Mouse (Mus musculus): ENCODE measurements around the gene Sdr9c7. TPM values are rescaled to one million over a fixed set of nuclear protein-coding genes. Genes with fewer than 3 reads are reported as not detected.

Sdr9c7 gene
- polyA plus RNA-seq, 1 experiment: not detected

Other genes with a start within 250 kb of the Sdr9c7 start
- 1.0 and 2.5 TPM in 2 replicates for gene Nemp1, start 231.6 kb upstream of the Sdr9c7 start, polyA plus RNA-seq (2012; ENCODE audit: insufficient read depth, insufficient read length, missing spikeins)
- gene Nab2, start 229.9 kb upstream of the Sdr9c7 start, polyA plus RNA-seq (2012; ENCODE audit: insufficient read depth, insufficient read length, missing spikeins): 4.2 and 6.3 TPM in 2 replicates
- not detected in 2 replicates for gene Myo1a, start 193.3 kb upstream of the Sdr9c7 start, polyA plus RNA-seq (2012; ENCODE audit: insufficient read depth, insufficient read length, missing spikeins)
- gene Tac2, start 174.0 kb upstream of the Sdr9c7 start, polyA plus RNA-seq (2012; ENCODE audit: insufficient read depth, insufficient read length, missing spikeins): not detected in 2 replicates
- gene Zbtb39, start 159.0 kb upstream of the Sdr9c7 start, polyA plus RNA-seq (2012; ENCODE audit: insufficient read depth, insufficient read length, missing spikeins): 2.7 and 3.3 TPM in 2 replicates
- gene Gpr182, start 146.8 kb upstream of the Sdr9c7 start, polyA plus RNA-seq (2012; ENCODE audit: insufficient read depth, insufficient read length, missing spikeins): 1.5 TPM in 2 replicates
- not detected in 2 replicates for gene Rdh1, start 138.8 kb upstream of the Sdr9c7 start, polyA plus RNA-seq (2012; ENCODE audit: insufficient read depth, insufficient read length, missing spikeins)
- gene Rdh16f1, start 138.7 kb upstream of the Sdr9c7 start, polyA plus RNA-seq (2012; ENCODE audit: insufficient read depth, insufficient read length, missing spikeins): not detected in 2 replicates
- gene Rdh9, start 122.1 kb upstream of the Sdr9c7 start, polyA plus RNA-seq (2012; ENCODE audit: insufficient read depth, insufficient read length, missing spikeins): not detected in 2 replicates
- gene Rdh16, start 97.4 kb upstream of the Sdr9c7 start, polyA plus RNA-seq (2012; ENCODE audit: insufficient read depth, insufficient read length, missing spikeins): 0.52 TPM in 1 of 2 replicates, not detected in the other
- not detected in 2 replicates for gene Rdh19, start 48.6 kb upstream of the Sdr9c7 start, polyA plus RNA-seq (2012; ENCODE audit: insufficient read depth, insufficient read length, missing spikeins)
- not detected in 2 replicates for gene Rdh16f2, start 32.0 kb upstream of the Sdr9c7 start, polyA plus RNA-seq (2012; ENCODE audit: insufficient read depth, insufficient read length, missing spikeins)
- gene Rdh7, start 9.7 kb upstream of the Sdr9c7 start, polyA plus RNA-seq (2012; ENCODE audit: insufficient read depth, insufficient read length, missing spikeins): 3.7 TPM in 1 of 2 replicates, not detected in the other
- not detected in 2 replicates for gene Hsd17b6, start 109.1 kb downstream of the Sdr9c7 start, polyA plus RNA-seq (2012; ENCODE audit: insufficient read depth, insufficient read length, missing spikeins)
- 3.0 and 4.1 TPM in 2 replicates for gene Prim1, start 116.7 kb downstream of the Sdr9c7 start, polyA plus RNA-seq (2012; ENCODE audit: insufficient read depth, insufficient read length, missing spikeins)
- gene Naca, start 137.1 kb downstream of the Sdr9c7 start, polyA plus RNA-seq (2012; ENCODE audit: insufficient read depth, insufficient read length, missing spikeins): 592 and 593 TPM in 2 replicates
- 107 and 147 TPM in 2 replicates for gene Ptges3, start 160.4 kb downstream of the Sdr9c7 start, polyA plus RNA-seq (2012; ENCODE audit: insufficient read depth, insufficient read length, missing spikeins)
- 9,036 and 9,352 TPM in 2 replicates for gene Atp5b, start 184.8 kb downstream of the Sdr9c7 start, polyA plus RNA-seq (2012; ENCODE audit: insufficient read depth, insufficient read length, missing spikeins)
- 15.1 and 16.0 TPM in 2 replicates for gene Baz2a, start 193.1 kb downstream of the Sdr9c7 start, polyA plus RNA-seq (2012; ENCODE audit: insufficient read depth, insufficient read length, missing spikeins)

All from brown adipose tissue, adult 24 weeks (tissue).